Mouse (Mus musculus) inflammation-experienced regulatory T-cells, adult 16 weeks (primary cell): ENCODE measurements around the gene Ecm2. TPM values are rescaled to one million over a fixed set of nuclear protein-coding genes. Genes with fewer than 3 reads are reported as not detected.

Source experiments
- polyA plus RNA-seq: library from polyadenylated mRNA; unstranded; fragments of 100-300 nt; shearing (Covaris generic); gene quantifications from one replicate; pipeline ENCODE4 v1.2.1, GENCODE M21; 2017

Ecm2 gene
- not detected for polyA plus RNA-seq

DNA sequence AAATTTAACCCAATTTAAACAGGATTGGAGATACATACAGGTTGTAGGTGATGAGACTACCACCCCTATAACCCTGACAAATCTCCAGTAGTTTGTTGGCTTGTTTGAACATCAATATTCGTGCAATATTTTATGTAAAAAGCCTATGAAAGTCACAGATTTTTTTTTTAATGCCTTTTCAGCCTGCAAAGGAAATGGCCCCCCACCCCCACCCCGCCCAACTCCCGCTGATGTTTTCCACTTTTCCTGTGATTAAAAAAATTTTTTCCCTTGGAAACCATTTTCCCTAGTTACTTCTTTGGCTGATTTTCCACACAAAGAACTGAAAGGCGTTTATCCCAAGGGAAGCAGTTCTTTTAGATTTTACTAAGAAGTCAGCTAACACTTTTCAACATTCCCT is at the start of gene Ecm2:
Gene Ecm2, plus strand, starts transcription at position 301 of the 400 bp plus-strand sequence.

DNA sequence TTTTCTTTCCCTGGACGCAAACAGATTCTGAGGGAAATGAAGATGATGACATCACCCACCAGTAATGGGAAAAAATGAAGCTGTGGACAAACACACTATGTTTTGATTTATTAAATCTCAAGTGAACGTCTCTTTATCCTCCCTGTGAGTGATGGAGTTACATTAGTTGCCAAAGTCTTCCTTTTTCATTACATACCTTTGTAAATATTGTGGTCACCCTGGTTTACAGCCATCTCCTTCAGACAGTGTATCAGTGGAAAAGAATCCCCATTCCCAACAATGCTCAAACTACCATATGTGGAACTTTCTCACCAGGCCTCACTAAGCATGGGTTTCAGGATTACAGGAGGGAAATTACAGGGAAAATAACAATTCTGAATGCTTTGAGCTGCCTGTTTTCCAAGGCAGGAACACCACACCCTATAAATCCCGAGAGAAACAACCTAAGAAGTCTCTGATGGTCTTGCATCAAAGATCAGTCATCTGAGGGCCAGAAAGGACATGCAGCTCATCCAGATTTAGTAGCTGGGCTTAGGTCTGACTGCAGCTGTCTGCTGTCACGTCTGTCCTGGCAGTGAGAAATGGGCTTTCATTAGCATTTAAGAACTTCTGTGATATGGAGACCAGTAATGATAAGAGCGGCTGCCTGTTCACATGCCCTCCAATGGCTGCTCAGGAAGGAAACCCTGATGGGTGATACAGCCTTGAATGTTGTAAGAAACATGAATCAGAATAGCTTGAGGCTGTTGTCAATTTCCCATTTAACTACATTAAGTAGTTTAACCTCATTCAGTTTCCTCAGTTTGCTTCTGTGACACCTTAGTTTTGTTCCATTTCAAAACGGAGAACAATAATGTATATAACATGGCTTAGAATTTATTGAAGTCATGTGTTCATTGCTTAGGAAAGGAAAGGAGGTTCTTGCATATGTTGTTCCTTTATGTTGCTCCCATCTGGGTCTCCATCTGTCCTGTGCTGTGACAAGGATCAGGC is 11.9 kb upstream of the Ecm2 start, which contains the start of gene Tes3-ps:
Gene Tes3-ps, plus strand, starts transcription at position 943 of the 993 bp plus-strand sequence.

DNA sequence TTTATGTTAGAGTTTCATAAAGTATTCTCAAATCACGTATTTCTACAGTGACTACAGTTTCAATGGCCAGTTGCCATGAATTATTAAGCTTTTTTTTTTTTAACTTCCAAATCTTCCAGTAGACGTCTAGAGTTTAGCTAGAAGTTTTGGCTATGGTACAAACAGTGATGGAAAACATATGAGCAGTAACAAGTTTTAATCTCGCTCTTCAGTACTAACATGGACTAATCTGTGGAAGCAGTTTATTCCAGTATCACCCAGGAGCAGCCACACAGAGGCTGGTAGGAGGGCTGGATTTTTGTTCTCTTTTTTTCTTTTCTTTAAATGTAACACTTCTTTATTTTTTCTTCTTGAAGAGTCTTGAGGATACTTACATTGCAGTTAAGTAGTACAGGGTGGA is 39.7 kb downstream of the Ecm2 start, which contains the start of gene Aspn:
Gene Aspn, plus strand, starts transcription at position 165 of the 400 bp plus-strand sequence.

DNA sequence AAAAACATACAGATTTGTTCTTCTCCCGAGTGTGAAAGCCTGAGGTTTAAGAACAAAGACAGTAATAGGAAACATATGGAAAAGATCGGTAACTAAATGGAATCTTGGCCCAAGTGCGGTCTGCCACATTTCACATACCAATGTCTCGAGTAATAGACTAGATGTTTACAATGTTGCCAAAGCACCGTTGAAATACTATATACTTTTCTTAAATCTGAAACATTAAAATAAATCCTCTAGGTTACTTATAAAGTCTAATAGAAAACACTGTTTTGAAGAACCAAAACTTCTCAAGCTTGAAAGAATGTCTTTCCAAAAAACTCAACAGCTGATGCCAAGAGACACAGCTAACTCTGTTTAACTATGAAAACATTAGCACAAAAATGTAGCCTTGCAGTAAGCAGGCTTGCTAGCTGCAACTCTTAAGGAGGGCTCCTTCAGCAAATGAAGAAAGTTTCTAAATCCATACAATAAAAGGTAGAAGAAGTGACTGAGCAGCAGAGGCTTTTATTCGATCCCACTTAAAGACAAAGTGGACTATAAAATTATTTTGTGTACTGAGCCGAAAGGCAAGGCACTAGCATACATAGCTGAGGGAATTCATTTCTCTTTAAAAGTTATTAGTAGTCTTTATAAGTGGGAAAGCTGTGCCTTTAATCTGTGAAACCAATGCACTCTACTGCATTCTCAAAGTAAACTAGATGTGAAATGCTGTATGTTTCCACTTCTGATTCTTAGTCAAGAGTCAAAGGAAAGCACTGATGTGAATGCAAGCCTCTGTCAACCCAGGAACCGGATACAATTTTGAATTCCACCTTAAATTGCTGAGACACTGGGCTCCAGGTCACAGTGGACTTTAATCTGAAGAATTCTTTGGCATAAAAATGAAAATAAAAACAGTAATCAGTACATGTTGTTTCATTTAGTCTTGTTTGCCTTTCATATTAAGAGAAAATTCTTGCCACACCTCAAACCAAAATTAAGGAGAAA is 77.2 kb downstream of the Ecm2 start, which contains the start of gene Omd:
Gene Omd, plus strand, starts transcription at position 922 of the 990 bp plus-strand sequence.

Other genes starting within 250 kb of the Ecm2 start
- gene Fgd3, start 184.5 kb upstream of the Ecm2 start, polyA plus RNA-seq, result 23.4 TPM
- 14.7 TPM for gene Bicd2, start 163.2 kb upstream of the Ecm2 start, polyA plus RNA-seq
- gene Ippk, start 83.6 kb upstream of the Ecm2 start, polyA plus RNA-seq, result 16.0 TPM
- 4.7 TPM for gene Tes3-ps, start 11.5 kb upstream of the Ecm2 start, polyA plus RNA-seq
- not detected for gene Aspn, start 39.6 kb downstream of the Ecm2 start, polyA plus RNA-seq
- gene Omd, start 77.7 kb downstream of the Ecm2 start, polyA plus RNA-seq, result 0.18 TPM
- 0.33 TPM for gene Ogn, start 103.2 kb downstream of the Ecm2 start, polyA plus RNA-seq
- gene Cenpp, start 148.0 kb downstream of the Ecm2 start, polyA plus RNA-seq, result 2.9 TPM
- gene Nol8, start 148.3 kb downstream of the Ecm2 start, polyA plus RNA-seq, result 50.7 TPM
- 64.3 TPM for gene Iars, start 177.3 kb downstream of the Ecm2 start, polyA plus RNA-seq